Mouse (Mus musculus) neural tube, embryonic 13.5 days (tissue): Measurements from ENCODE around the gene Sap18. TPM values are rescaled to one million over a fixed set of nuclear protein-coding genes. Genes with fewer than 3 reads are reported as not detected.

Experiments
- ATAC-seq: fragments of 200-750 bp; cut with Nextera tagmentation; 2 replicates; pipeline ENCODE4 v1.8.0; 2017; ENCODE audit warnings: low read depth, mild to moderate bottlenecking, moderate TSS enrichment, moderate library complexity
- H3K27ac ChIP-seq: fragments of 300-500 bp; sonication (generic); replicated peaks from 2 replicates; pipeline ENCODE4 v1.5.1; 2015; ENCODE audit warnings: moderate library complexity, mild to moderate bottlenecking, inconsistent platforms
- H3K27me3 ChIP-seq: fragments of 300-500 bp; sonication (generic); 2 replicates; pipeline ENCODE4 v1.6.1; 2015; ENCODE audit warnings: mild to moderate bottlenecking, inconsistent platforms
- H3K36me3 ChIP-seq: fragments of 300-500 bp; sonication (generic); 2 replicates; pipeline ENCODE4 v1.6.1; 2015; ENCODE audit warnings: mild to moderate bottlenecking, inconsistent platforms
- H3K4me1 ChIP-seq: fragments of 300-500 bp; sonication (generic); replicated peaks from 2 replicates; pipeline ENCODE4 v1.6.1; 2015; ENCODE audit warnings: inconsistent platforms
- H3K4me2 ChIP-seq: fragments of 300-500 bp; sonication (generic); 2 replicates; pipeline ENCODE4 v1.6.1; 2015; ENCODE audit warnings: inconsistent platforms, mild to moderate bottlenecking, moderate library complexity
- H3K4me3 ChIP-seq: fragments of 300-500 bp; sonication (generic); 2 replicates; pipeline ENCODE4 v1.5.1; 2015; ENCODE audit warnings: mild to moderate bottlenecking, inconsistent platforms
- H3K9ac ChIP-seq: fragments of 300-500 bp; sonication (generic); 2 replicates; pipeline ENCODE4 v1.6.1; 2015; ENCODE audit warnings: moderate library complexity, mild to moderate bottlenecking, inconsistent platforms
- H3K9me3 ChIP-seq: fragments of 300-500 bp; sonication (generic); 2 replicates; pipeline ENCODE4 v1.6.1; 2016; ENCODE audit warnings: inconsistent platforms
- WGBS: fragments of 180-500 bp; shearing (Covaris S2); methylation state at CpG from one replicate; pipeline ENCODE4 v1.1.7; 2015; 5-methylcytosine and 5-hydroxymethylcytosine counted together
- polyA plus RNA-seq: library from polyadenylated mRNA; unstranded; fragments of >200 nt; fragmentation: Nextera tagmentation; extraction: Ambion mirVana; gene quantifications from 2 replicates; pipeline ENCODE4 v1.2.1, GENCODE M21; 2015

The Sap18 gene
- polyA plus RNA-seq, 1 experiment from 2014 or later = 24.6 TPM

GRCm38 (mm10) chr14:57789311-57789710 is 8.7 kb upstream of the Sap18 start:
- Histone ChIP-seq H3K4me2 (no peak overlapping the region), H3K9me3 (no peaks in the 10 kb centered on the region), H3K36me3 (no peaks in the 10 kb centered on the region), H3K4me3 (no peak overlapping the region), H3K4me1 (no peaks in the 10 kb centered on the region), H3K27me3 (no peaks in the 10 kb centered on the region), H3K9ac (no peak overlapping the region), H3K27ac (no peak overlapping the region)
- WGBS = 66% methylated on average over 2 of the region's 2 CpGs
- ATAC-seq = no peak

GRCm38 (mm10) chr14:57789759-57790158 is 8.2 kb upstream of the Sap18 start:
- no peak for ATAC-seq
- no peaks in the 10 kb centered on the region for H3K9me3 ChIP-seq
- no peak overlapping the region for H3K4me2 ChIP-seq
- no peaks in the 10 kb centered on the region for H3K4me1 ChIP-seq
- H3K4me3 ChIP-seq = no peak overlapping the region
- no peak overlapping the region for H3K9ac ChIP-seq
- 91% methylated on average over 9 of the region's 9 CpGs for WGBS
- H3K27ac ChIP-seq = no peak overlapping the region
- no peaks in the 10 kb centered on the region for H3K27me3 ChIP-seq
- H3K36me3 ChIP-seq = no peaks in the 10 kb centered on the region

- no peaks in the 10 kb centered on the region for H3K9me3 ChIP-seq
- H3K27ac ChIP-seq = no peak overlapping the region
- H3K27me3 ChIP-seq = no peaks in the 10 kb centered on the region
- ATAC-seq = no peak
- 88% methylated on average over 4 of the region's 4 CpGs for WGBS
- no peak overlapping the region for H3K4me2 ChIP-seq
- no peak overlapping the region for H3K9ac ChIP-seq
- H3K4me3 ChIP-seq = no peak overlapping the region
- H3K36me3 ChIP-seq = no peaks in the 10 kb centered on the region
- H3K4me1 ChIP-seq = no peaks in the 10 kb centered on the region
Measured at GRCm38 (mm10) chr14:57791171-57791570, 6.8 kb upstream of the Sap18 start.

GRCm38 (mm10) chr14:57797551-57797950 is 429 bp upstream of the Sap18 start:
- Histone ChIP-seq H3K4me3 (peak overlapping the region; percentile 87), H3K36me3 (peaks cover 7% of the 10 kb centered on the region), H3K9ac (peak overlapping the region; percentile 60), H3K27ac (peak overlapping the region; percentile 64), H3K27me3 (no peaks in the 10 kb centered on the region), H3K4me2 (peak overlapping the region; percentile 69), H3K9me3 (no peaks in the 10 kb centered on the region), H3K4me1 (peaks cover 22% of the 10 kb centered on the region)
- ATAC-seq = peak; percentile 74
- 16% methylated on average over 7 of the region's 7 CpGs for WGBS

GRCm38 (mm10) chr14:57803731-57804130 is 5.8 kb downstream of the Sap18 start:
- peaks cover 59% of the 10 kb centered on the region for H3K36me3 ChIP-seq
- H3K27me3 ChIP-seq = no peaks in the 10 kb centered on the region
- H3K4me3 ChIP-seq = no peak overlapping the region
- WGBS = 88% methylated on average over 4 of the region's 4 CpGs
- peaks cover 22% of the 10 kb centered on the region for H3K4me1 ChIP-seq
- no peak overlapping the region for H3K4me2 ChIP-seq
- no peaks in the 10 kb centered on the region for H3K9me3 ChIP-seq
- ATAC-seq = no peak
- H3K9ac ChIP-seq = no peak overlapping the region
- H3K27ac ChIP-seq = no peak overlapping the region

GRCm38 (mm10) chr14:57808558-57808957 is 10.6 kb downstream of the Sap18 start:
- Histone ChIP-seq H3K4me1 (no peaks in the 10 kb centered on the region), H3K9ac (no peak overlapping the region), H3K9me3 (no peaks in the 10 kb centered on the region), H3K4me2 (no peak overlapping the region), H3K27me3 (no peaks in the 10 kb centered on the region), H3K4me3 (no peak overlapping the region), H3K36me3 (peaks cover 69% of the 10 kb centered on the region), H3K27ac (no peak overlapping the region)
- 77% methylated on average over 5 of the region's 5 CpGs for WGBS
- no peak for ATAC-seq

GRCm38 (mm10) chr14:57810886-57811285 is 12.9 kb downstream of the Sap18 start:
- H3K36me3 ChIP-seq = peaks cover 52% of the 10 kb centered on the region

GRCm38 (mm10) chr14:57811844-57812243 is 13.9 kb downstream of the Sap18 start:
- Histone ChIP-seq H3K36me3 (peaks cover 45% of the 10 kb centered on the region), H3K27ac (no peak overlapping the region), H3K27me3 (no peaks in the 10 kb centered on the region), H3K9ac (no peak overlapping the region), H3K4me1 (no peaks in the 10 kb centered on the region), H3K4me3 (no peak overlapping the region), H3K9me3 (no peaks in the 10 kb centered on the region), H3K4me2 (no peak overlapping the region)
- no peak for ATAC-seq
- WGBS = 96% methylated on average over 5 of the region's 5 CpGs

More at GRCm38 (mm10) chr14:57810886-57811285, 12.9 kb downstream of the Sap18 start:
- Histone ChIP-seq H3K9me3 (no peaks in the 10 kb centered on the region), H3K4me3 (no peak overlapping the region), H3K27ac (no peak overlapping the region), H3K9ac (no peak overlapping the region), H3K27me3 (no peaks in the 10 kb centered on the region), H3K4me1 (no peaks in the 10 kb centered on the region), H3K4me2 (no peak overlapping the region)
- 90% methylated on average over 2 of the region's 2 CpGs for WGBS
- no peak for ATAC-seq

- Histone ChIP-seq H3K36me3 (peaks cover 17% of the 10 kb centered on the region), H3K27ac (no peak overlapping the region), H3K9ac (no peak overlapping the region), H3K27me3 (no peaks in the 10 kb centered on the region), H3K9me3 (no peaks in the 10 kb centered on the region), H3K4me2 (no peak overlapping the region), H3K4me1 (peaks cover 5% of the 10 kb centered on the region), H3K4me3 (no peak overlapping the region)
- WGBS = 87% methylated on average over 4 of the region's 4 CpGs
- ATAC-seq = no peak
Measured at GRCm38 (mm10) chr14:57820839-57821238, 22.9 kb downstream of the Sap18 start.

- peaks cover 21% of the 10 kb centered on the region for H3K4me1 ChIP-seq
- H3K4me3 ChIP-seq = peak within 1 kb of the TSS; percentile 75
- peak within 1 kb of the TSS; percentile 88 for H3K4me2 ChIP-seq
- H3K36me3 ChIP-seq = 0 out of 2 replicates have a peak, but pooled peaks cover 4% of the 10 kb centered on the region
- no peaks in the 10 kb centered on the region for H3K9me3 ChIP-seq
- under 1% methylated on average over 96 of the region's 96 CpGs for WGBS
- peak; percentile 98 for ATAC-seq
- peak within 1 kb of the TSS; percentile 90 for H3K9ac ChIP-seq
- no peaks in the 10 kb centered on the region for H3K27me3 ChIP-seq
- peak within 1 kb of the TSS; percentile 88 for H3K27ac ChIP-seq
Measured at GRCm38 (mm10) chr14:57825788-57826751, 28.1 kb downstream of the Sap18 start, which contains the start of the genes Ska3 and Mrpl57. Gene Ska3, minus strand, starts transcription at chr14:57826185. Gene Mrpl57, plus strand, starts transcription at chr14:57826234.

GRCm38 (mm10) chr14:57827284-57827683 is 29.3 kb downstream of the Sap18 start:
- peak overlapping the region; percentile 90 for H3K9ac ChIP-seq

GRCm38 (mm10) chr14:57833526-57833925 is 35.5 kb downstream of the Sap18 start:
- Histone ChIP-seq H3K9ac (no peak overlapping the region), H3K9me3 (no peaks in the 10 kb centered on the region), H3K4me1 (no peaks in the 10 kb centered on the region), H3K27me3 (no peaks in the 10 kb centered on the region), H3K4me3 (no peak overlapping the region), H3K27ac (no peak overlapping the region), H3K4me2 (no peak overlapping the region), H3K36me3 (peaks cover 43% of the 10 kb centered on the region)
- ATAC-seq = no peak
- 95% methylated on average over 2 of the region's 2 CpGs for WGBS

More at GRCm38 (mm10) chr14:57827284-57827683, 29.3 kb downstream of the Sap18 start:
- no peak for ATAC-seq
- 76% methylated on average over 1 of the region's 1 CpGs for WGBS
- Histone ChIP-seq H3K4me3 (peak overlapping the region; percentile 75), H3K9me3 (no peaks in the 10 kb centered on the region), H3K4me1 (peaks cover 21% of the 10 kb centered on the region), H3K36me3 (0 out of 2 replicates have a peak, but pooled peaks cover 4% of the 10 kb centered on the region), H3K4me2 (peak overlapping the region; percentile 88), H3K27ac (peak overlapping the region; percentile 88; the same call in 1 of the 2 replicates), H3K27me3 (no peaks in the 10 kb centered on the region)
